Mouse (Mus musculus) hindbrain, embryonic 11.5 days (tissue): ENCODE results near the gene Mical2. TPM values are rescaled to one million over a fixed set of nuclear protein-coding genes. Genes with fewer than 3 reads are reported as not detected.
A peak's percentile ranks its signal among the peaks of the same experiment; 100 is the strongest.

Experiments
- ATAC-seq: fragments of 200-750 bp; cut with Nextera tagmentation; 2 replicates; pipeline ENCODE4 v1.8.0; 2017; ENCODE audit warnings: mild to moderate bottlenecking, moderate TSS enrichment, moderate library complexity; ENCODE audit not compliant: low FRiP score
- DNase-seq: peaks from one replicate; pipeline ENCODE4 v3.0.0-alpha.2; 2015; ENCODE audit warnings: low spot score
- H3K27ac ChIP-seq: fragments of 300-500 bp; sonication (generic); 2 replicates; pipeline ENCODE4 v1.5.1; 2014; ENCODE audit warnings: mild to moderate bottlenecking, low read depth, low read length
- H3K27me3 ChIP-seq: fragments of 300-500 bp; sonication (generic); 2 replicates; pipeline ENCODE4 v1.6.1; 2014; ENCODE audit warnings: mild to moderate bottlenecking, low read length, moderate library complexity, mixed read lengths; ENCODE audit not compliant: control insufficient read depth, insufficient read depth
- H3K36me3 ChIP-seq: fragments of 300-500 bp; sonication (generic); 2 replicates; pipeline ENCODE4 v1.6.1; 2014; ENCODE audit warnings: mild to moderate bottlenecking, low read length, moderate library complexity, mixed read lengths; ENCODE audit not compliant: control insufficient read depth, insufficient read depth
- H3K4me1 ChIP-seq: fragments of 300-500 bp; sonication (generic); replicated peaks from 2 replicates; pipeline ENCODE4 v1.6.1; 2014; ENCODE audit warnings: low read length, mixed read lengths; ENCODE audit not compliant: control insufficient read depth, insufficient read depth
- H3K4me2 ChIP-seq: fragments of 300-500 bp; sonication (generic); replicated peaks from 2 replicates; pipeline ENCODE4 v1.6.1; 2014; ENCODE audit warnings: mild to moderate bottlenecking, low read depth, low read length
- H3K4me3 ChIP-seq: fragments of 300-500 bp; sonication (generic); 2 replicates; pipeline ENCODE4 v1.5.1; 2014; ENCODE audit warnings: low read depth, low read length
- H3K9ac ChIP-seq: fragments of 300-500 bp; sonication (generic); 2 replicates; pipeline ENCODE4 v1.6.1; 2014; ENCODE audit warnings: low read depth, low read length
- H3K9me3 ChIP-seq: fragments of 300-500 bp; sonication (generic); 2 replicates; pipeline ENCODE4 v1.6.1; 2016; ENCODE audit warnings: low read length; ENCODE audit not compliant: control insufficient read depth
- WGBS: fragments of 180-500 bp; shearing (Covaris S2); extraction: QIAGEN DNeasy Blood & Tissue Kit; methylation state at CpG from one replicate; pipeline ENCODE4 v1.1.7; 2014; 5-methylcytosine and 5-hydroxymethylcytosine counted together
- polyA plus RNA-seq: library from polyadenylated mRNA; unstranded; fragments of >200 nt; fragmentation: Nextera tagmentation; extraction: Ambion mirVana; gene quantifications from 2 replicates; pipeline ENCODE4 v1.2.1, GENCODE M21; 2014

The Mical2 gene
- polyA plus RNA-seq = 1.2 and 1.7 TPM in 2 replicates

DNA sequence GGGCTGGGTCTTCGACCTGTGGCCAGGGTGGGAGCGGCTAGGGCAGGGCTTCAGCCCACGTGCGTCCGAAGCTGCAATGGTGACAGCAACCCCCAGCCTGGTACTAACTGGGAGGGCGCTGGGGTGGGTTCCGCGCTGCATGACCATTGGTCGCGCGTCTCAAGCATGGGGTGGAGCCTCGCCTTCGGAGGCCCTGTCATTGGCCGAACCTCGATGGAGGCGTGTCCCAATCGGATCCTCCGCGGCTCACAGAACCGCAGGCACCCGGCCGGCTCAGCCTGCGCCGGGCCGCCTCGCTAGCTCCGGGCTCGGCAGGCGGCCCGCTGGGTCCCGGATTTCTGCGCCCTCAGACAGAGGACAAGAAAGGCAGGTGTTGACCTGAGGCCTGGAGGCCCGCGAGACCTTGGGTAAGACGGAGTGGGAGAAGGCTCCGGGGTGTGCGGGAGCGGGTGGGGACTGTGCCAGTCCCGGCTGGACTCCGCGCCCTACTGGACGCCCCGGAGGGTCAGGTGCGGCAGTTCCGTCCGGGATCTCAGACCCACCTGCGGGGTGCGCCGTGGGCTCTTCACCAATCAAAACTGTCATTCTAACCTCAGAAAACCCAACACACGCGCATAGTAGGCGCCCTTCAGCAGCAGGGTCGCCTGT lies at the start of gene Mical2:
Mical2 (plus strand) TSS at position 242 of the 648 bp plus-strand sequence.
- Histone ChIP-seq H3K4me3 (peak within 1 kb of the TSS; percentile 59), H3K27me3 (peaks cover 18% of the 10 kb centered on the region), H3K9ac (peak within 1 kb of the TSS; percentile 31; the same call in 1 of the 2 replicates), H3K4me2 (peak within 1 kb of the TSS; percentile 86), H3K9me3 (no peaks in the 10 kb centered on the region), H3K4me1 (peaks cover 13% of the 10 kb centered on the region), H3K36me3 (no peaks in the 10 kb centered on the region), H3K27ac (no peak within 1 kb of the TSS)
- peak; percentile 97 for ATAC-seq
- DNase-seq = peak; percentile 90
- WGBS = under 1% methylated on average over 53 of the region's 53 CpGs

DNA sequence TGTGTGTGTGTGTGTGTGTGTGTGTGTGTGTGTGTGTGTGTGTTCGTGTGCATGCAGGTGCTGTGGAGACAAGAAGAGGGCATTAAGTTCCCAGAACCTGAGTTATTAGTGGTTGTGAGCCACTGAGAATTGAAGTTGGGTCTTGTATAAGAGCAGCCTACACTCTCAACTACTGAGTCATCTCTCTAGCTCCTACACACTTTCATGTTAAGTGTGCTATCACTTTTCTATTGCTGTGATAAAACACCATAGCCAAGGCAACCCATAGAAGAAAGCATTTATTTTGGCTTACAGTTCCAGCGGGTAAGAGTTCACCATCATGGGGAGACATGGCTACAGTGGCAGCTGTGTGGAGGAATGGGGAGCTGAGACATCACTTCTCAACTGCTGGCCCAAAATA lies 49.0 kb upstream of the Mical2 start:
- 78% methylated on average over 2 of the region's 2 CpGs for WGBS
- ATAC-seq = no peak

DNA sequence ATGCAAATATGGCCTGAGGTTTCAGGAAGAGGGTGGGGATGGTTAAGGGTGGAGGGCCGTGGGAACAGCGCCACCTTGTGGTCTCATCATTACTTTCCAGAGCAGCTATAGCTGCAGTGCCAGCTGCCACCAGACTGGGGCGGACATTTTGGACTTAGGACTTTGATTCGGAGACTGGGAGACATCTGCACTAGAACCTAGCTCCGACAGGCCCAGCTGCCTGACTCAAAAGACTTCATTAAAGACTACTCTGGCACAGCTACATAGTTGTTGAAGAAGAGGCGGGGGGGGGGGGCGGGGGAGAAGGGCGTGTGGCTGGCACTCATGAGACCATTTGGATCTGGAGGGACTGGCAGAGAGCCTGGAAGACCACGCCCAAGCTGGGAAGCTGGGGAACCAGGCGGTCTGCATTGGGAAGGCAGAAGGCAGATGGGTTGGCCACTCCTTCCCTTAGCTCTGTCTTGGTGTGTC lies 45.4 kb upstream of the Mical2 start:
- Histone ChIP-seq H3K27me3 (no peaks in the 10 kb centered on the region), H3K36me3 (no peaks in the 10 kb centered on the region), H3K4me1 (no peaks in the 10 kb centered on the region), H3K9ac (no peak overlapping the region), H3K9me3 (no peaks in the 10 kb centered on the region), H3K4me3 (no peak overlapping the region), H3K4me2 (no peak overlapping the region), H3K27ac (no peak overlapping the region)
- ATAC-seq (peak; percentile 76), DNase-seq (peak; percentile 92)
- 15% methylated on average over 9 of the region's 10 CpGs for WGBS

More for the DNA sequence above, 49.0 kb upstream of the Mical2 start:
- H3K27me3 ChIP-seq = no peaks in the 10 kb centered on the region
- no peak for DNase-seq
- no peak overlapping the region for H3K4me2 ChIP-seq
- no peaks in the 10 kb centered on the region for H3K36me3 ChIP-seq
- no peaks in the 10 kb centered on the region for H3K4me1 ChIP-seq
- H3K9ac ChIP-seq = no peak overlapping the region
- H3K9me3 ChIP-seq = no peaks in the 10 kb centered on the region
- no peak overlapping the region for H3K4me3 ChIP-seq
- no peak overlapping the region for H3K27ac ChIP-seq

DNA sequence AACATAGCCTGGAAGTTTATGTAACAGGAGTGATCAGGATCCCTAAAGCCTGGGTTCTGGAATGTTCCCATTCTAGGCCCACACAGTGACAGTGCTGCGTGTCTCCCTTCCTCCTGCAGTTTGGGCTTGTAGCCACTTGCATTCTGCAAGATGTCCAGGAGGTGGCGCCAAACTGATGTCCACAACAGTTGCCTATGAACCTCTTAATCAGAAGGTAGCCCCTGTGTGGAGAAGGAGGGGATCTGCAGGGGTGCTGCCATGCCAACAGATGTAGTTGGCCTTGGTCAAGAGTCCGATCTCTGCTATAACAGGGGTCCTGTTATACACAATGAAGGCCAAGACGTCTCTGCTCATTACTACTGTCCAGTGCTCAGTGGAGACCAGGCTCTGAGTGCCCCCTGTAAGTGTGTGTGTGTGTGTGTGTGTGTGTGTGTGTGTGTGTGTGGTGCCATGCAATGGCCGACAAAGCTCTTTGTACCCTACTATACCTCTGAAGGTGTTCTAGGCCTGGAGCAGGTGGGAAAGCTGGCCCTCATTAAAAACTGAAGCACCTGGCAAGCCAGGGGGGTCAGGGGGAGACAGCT lies 42.3 kb upstream of the Mical2 start:
- DNase-seq (peak; percentile 91), ATAC-seq (peak; percentile 53)
- WGBS = 48% methylated on average over 5 of the region's 5 CpGs
- Histone ChIP-seq H3K27ac (no peak overlapping the region), H3K36me3 (no peaks in the 10 kb centered on the region), H3K4me2 (no peak overlapping the region), H3K27me3 (no peaks in the 10 kb centered on the region), H3K9me3 (no peaks in the 10 kb centered on the region), H3K4me1 (no peaks in the 10 kb centered on the region), H3K4me3 (no peak overlapping the region), H3K9ac (no peak overlapping the region)

DNA sequence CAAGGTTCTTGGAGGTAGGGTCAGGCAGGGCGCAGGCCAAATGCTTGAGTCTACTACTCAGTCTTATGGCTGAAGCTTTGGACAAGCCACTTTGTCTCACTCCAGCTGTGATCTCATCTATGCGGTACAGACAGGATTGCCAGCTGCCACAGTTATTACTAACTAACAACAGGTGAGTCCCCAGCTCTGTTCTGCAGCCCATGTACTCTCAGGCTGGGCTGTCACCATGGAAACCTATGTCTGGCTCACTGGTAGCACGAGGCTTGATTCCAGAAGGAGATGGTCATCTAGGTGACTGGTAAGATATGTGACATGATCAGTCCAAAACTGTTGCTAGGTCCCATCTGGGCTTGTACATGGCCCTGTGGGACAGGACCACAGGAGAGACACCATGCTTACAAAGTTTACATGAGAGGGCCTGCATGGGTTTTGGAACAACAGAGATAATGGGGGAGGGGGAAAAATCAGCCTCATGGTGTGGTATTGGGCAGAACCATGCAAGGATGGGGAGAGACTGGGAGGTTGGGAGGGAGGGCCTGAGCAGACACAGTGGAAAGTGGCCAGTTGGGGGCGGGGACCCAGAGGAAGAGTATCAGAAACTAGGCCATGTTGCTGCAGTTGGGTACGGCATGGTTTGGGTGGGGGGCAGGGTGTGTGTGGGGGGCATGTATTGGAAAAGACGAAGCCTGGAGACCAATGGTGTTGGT lies 41.0 kb upstream of the Mical2 start:
- no peak overlapping the region for H3K4me3 ChIP-seq
- no peak overlapping the region for H3K27ac ChIP-seq
- no peak overlapping the region for H3K9ac ChIP-seq
- no peaks in the 10 kb centered on the region for H3K36me3 ChIP-seq
- 81% methylated on average over 6 of the region's 6 CpGs for WGBS
- ATAC-seq (no peak), DNase-seq (no peak)
- no peaks in the 10 kb centered on the region for H3K4me1 ChIP-seq
- no peaks in the 10 kb centered on the region for H3K27me3 ChIP-seq
- H3K9me3 ChIP-seq = no peaks in the 10 kb centered on the region
- H3K4me2 ChIP-seq = no peak overlapping the region

DNA sequence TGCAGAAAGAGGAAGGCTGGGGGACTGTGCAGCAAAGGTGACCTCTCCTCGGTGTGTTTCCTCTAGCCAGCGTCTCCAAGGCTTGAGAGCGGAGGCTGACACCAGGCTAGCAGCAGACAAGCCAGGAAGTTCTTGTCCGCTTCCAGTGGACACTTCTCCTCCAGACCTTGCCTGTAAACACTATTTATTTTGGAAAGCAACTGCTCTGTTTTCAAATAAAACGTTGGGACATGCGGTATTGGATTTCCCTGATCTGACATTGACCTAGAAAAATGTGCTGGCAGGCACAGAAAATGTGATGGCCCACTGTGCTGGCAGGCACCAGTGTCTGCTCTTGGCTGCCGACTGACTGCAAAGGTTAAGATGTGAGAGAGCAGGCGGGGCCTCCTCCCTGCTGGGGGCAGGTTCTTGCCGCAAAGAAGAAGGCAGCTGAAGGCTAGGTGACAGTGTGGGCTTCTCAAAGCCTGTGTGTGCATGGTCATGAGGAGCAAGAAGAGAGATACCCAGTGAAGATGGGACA lies 40.4 kb upstream of the Mical2 start:
- Histone ChIP-seq H3K4me2 (no peak overlapping the region), H3K9me3 (no peaks in the 10 kb centered on the region), H3K9ac (no peak overlapping the region), H3K4me3 (no peak overlapping the region), H3K36me3 (no peaks in the 10 kb centered on the region), H3K27ac (no peak overlapping the region), H3K27me3 (no peaks in the 10 kb centered on the region), H3K4me1 (no peaks in the 10 kb centered on the region)
- WGBS = 64% methylated on average over 9 of the region's 9 CpGs
- ATAC-seq (no peak), DNase-seq (no peak)

DNA sequence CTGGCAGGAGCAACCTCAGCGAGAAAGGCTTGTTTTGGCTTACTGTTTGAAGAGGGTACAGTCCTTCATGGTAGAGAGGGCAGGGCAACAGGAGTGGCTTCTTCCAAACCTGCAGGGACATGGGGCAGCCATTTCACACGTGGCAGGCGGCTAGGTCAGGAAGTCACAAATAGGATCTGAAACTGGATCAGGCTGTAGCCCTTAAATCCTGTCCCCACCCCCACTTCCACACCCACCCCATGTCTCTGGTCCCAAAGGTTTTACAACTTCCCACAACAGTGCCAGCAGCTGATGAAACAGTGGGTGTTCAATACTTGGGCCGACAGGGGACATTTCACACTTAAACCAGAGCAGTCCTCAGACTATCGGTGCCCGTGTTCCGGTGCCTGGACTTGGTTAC lies 38.8 kb upstream of the Mical2 start:
- no peaks in the 10 kb centered on the region for H3K27me3 ChIP-seq
- H3K27ac ChIP-seq = no peak overlapping the region
- no peaks in the 10 kb centered on the region for H3K4me1 ChIP-seq
- ATAC-seq (no peak), DNase-seq (no peak)
- no peaks in the 10 kb centered on the region for H3K36me3 ChIP-seq
- no peak overlapping the region for H3K9ac ChIP-seq
- H3K4me2 ChIP-seq = no peak overlapping the region
- no peak overlapping the region for H3K4me3 ChIP-seq
- no peaks in the 10 kb centered on the region for H3K9me3 ChIP-seq
- 90% methylated on average over 7 of the region's 7 CpGs for WGBS

DNA sequence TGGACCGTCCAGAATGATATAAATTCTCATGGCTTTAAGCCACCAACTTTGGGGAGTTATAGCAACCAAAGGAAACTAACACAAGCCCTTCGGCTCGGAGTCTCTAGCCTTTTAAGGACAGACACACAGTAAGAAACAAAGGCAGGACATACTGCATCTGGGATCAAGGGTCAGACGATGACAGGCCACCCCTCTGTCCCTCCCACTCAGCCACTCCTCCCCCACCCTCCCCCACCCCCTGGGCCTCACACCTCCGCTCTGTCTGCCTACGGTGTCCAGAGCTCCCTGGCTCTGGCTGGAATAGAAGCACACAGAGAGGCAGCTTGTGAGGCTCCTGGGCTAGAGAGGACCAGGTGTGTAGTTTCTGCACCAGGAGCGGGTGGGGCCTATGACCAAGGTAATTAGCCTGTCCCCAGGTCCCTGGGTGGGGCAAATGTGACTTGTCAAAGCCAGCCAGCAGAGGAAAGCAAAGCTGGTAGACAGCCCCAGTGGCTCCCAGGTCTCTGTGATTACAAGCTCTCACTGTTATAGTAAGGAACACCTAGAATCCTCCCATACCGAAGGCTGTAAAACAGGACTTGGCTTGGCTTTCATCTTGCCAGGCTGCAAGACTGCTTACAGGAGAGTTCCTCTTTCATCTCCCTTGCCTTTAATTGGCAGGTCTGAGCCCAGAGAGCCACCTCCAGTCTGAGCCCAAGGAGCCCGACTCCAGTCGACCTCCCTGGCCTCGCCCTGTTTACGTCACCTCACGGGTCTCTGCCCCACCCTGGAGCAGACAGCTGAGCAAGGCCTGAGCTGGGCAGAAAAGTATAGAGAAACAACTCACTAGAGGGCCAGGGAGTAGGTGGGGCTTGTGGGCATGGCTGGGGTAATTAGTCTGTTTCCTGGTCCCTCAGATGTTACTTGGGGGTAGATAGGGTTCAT lies 37.9 kb upstream of the Mical2 start:
- Histone ChIP-seq H3K4me3 (no peak overlapping the region), H3K27me3 (no peaks in the 10 kb centered on the region), H3K27ac (no peak overlapping the region), H3K4me1 (no peaks in the 10 kb centered on the region), H3K36me3 (no peaks in the 10 kb centered on the region), H3K4me2 (no peak overlapping the region), H3K9ac (no peak overlapping the region), H3K9me3 (no peaks in the 10 kb centered on the region)
- 79% methylated on average over 13 of the region's 13 CpGs for WGBS
- ATAC-seq (no peak), DNase-seq (no peak)
